Mouse (Mus musculus): ENCODE measurements around the gene Lrrc7. TPM values are rescaled to one million over a fixed set of nuclear protein-coding genes. Genes with fewer than 3 reads are reported as not detected.
"Not testable (repeated sequence)": the region's sequence is repeated elsewhere in the genome, so short reads cannot be mapped to it uniquely, and the experiment has no call there.

Gene Lrrc7
- total and polyA plus RNA-seq, 2 experiments from 2014 or later = 6.7 to 40.1 TPM

- Histone ChIP-seq H3K4me2 (ENCODE audit: low read depth) (no peak overlapping the region), H3K9me3 (ENCODE audit: low read length) (no peaks in the 10 kb centered on the region), H3K4me3 (ENCODE audit: low read depth, low read length) (no peak overlapping the region), H3K27ac (ENCODE audit: low read depth, low read length) (no peak overlapping the region), H3K36me3 (ENCODE audit: insufficient read depth) (0 out of 2 replicates have a peak, but pooled peaks cover 3% of the 10 kb centered on the region), H3K27me3 (ENCODE audit: insufficient read depth, low read length) (no peaks in the 10 kb centered on the region), H3K9ac (no peak overlapping the region), H3K4me1 (ENCODE audit: insufficient read depth) (no peaks in the 10 kb centered on the region)
- no peak for ATAC-seq
- no peak for TF ChIP-seq CTCF (IDR thresholded peaks at IDR 0.05; ENCODE audit: low read depth)
- no peak for DNase-seq
- WGBS = 71% methylated on average over 3 of the region's 3 CpGs
Observed at GRCm38 (mm10) chr3:158122899-158123298, 439.1 kb downstream of the Lrrc7 start.

- Histone ChIP-seq H3K4me1 (ENCODE audit: insufficient read depth) (no peaks in the 10 kb centered on the region), H3K27me3 (ENCODE audit: insufficient read depth, low read length) (no peaks in the 10 kb centered on the region), H3K4me3 (ENCODE audit: low read depth, low read length) (no peak overlapping the region), H3K36me3 (ENCODE audit: insufficient read depth) (peaks cover 9% of the 10 kb centered on the region; the same call in 1 of the 2 replicates), H3K9me3 (ENCODE audit: low read length) (no peaks in the 10 kb centered on the region), H3K27ac (ENCODE audit: low read depth, low read length) (no peak overlapping the region), H3K9ac (no peak overlapping the region), H3K4me2 (ENCODE audit: low read depth) (no peak overlapping the region)
- DNase-seq (no peak), ATAC-seq (peak; percentile 38; the same call in 1 of the 2 replicates)
- no peak for TF ChIP-seq CTCF (IDR thresholded peaks at IDR 0.05; ENCODE audit: low read depth)
- WGBS = 77% methylated on average over 1 of the region's 1 CpGs
Observed at GRCm38 (mm10) chr3:158105260-158105659, 456.8 kb downstream of the Lrrc7 start.

- WGBS = 83% methylated on average over 2 of the region's 2 CpGs
- no peak for ATAC-seq
- Histone ChIP-seq H3K9me3 (ENCODE audit: low read length) (no peaks in the 10 kb centered on the region), H3K4me3 (ENCODE audit: low read depth, low read length) (no peak overlapping the region), H3K36me3 (ENCODE audit: insufficient read depth) (peaks cover 9% of the 10 kb centered on the region; the same call in 1 of the 2 replicates), H3K4me1 (ENCODE audit: insufficient read depth) (no peaks in the 10 kb centered on the region), H3K9ac (no peak overlapping the region), H3K27ac (ENCODE audit: low read depth, low read length) (no peak overlapping the region), H3K4me2 (ENCODE audit: low read depth) (no peak overlapping the region), H3K27me3 (ENCODE audit: insufficient read depth, low read length) (no peaks in the 10 kb centered on the region)
- DNase-seq = no peak
- no peak for TF ChIP-seq CTCF (IDR thresholded peaks at IDR 0.05; ENCODE audit: low read depth)
Observed at GRCm38 (mm10) chr3:158103467-158103866, 458.6 kb downstream of the Lrrc7 start.

- H3K4me1 ChIP-seq (ENCODE audit: insufficient read depth); H3K4me3 ChIP-seq (ENCODE audit: low read depth, low read length); H3K27me3 ChIP-seq (ENCODE audit: insufficient read depth, low read length); H3K4me2 ChIP-seq (ENCODE audit: low read depth); DNase-seq; H3K9ac ChIP-seq; H3K27ac ChIP-seq (ENCODE audit: low read depth, low read length); H3K36me3 ChIP-seq (ENCODE audit: insufficient read depth); ATAC-seq; H3K9me3 ChIP-seq (ENCODE audit: low read length): not testable (repeated sequence)
- WGBS = 58% methylated on average over 1 of the region's 1 CpGs
Observed at GRCm38 (mm10) chr3:158102530-158102929, 459.5 kb downstream of the Lrrc7 start.

GRCm38 (mm10) chr3:158102043-158102442 lies 460.0 kb downstream of the Lrrc7 start:
- ATAC-seq = not testable (repeated sequence)
- 93% methylated on average over 8 of the region's 10 CpGs for WGBS

GRCm38 (mm10) chr3:158093919-158094318 lies 468.1 kb downstream of the Lrrc7 start:
- Histone ChIP-seq H3K4me1 (ENCODE audit: insufficient read depth) (no peaks in the 10 kb centered on the region), H3K27ac (ENCODE audit: low read depth, low read length) (no peak overlapping the region), H3K4me3 (ENCODE audit: low read depth, low read length) (no peak overlapping the region), H3K36me3 (ENCODE audit: insufficient read depth) (no peaks in the 10 kb centered on the region), H3K27me3 (ENCODE audit: insufficient read depth, low read length) (no peaks in the 10 kb centered on the region), H3K4me2 (ENCODE audit: low read depth) (no peak overlapping the region), H3K9me3 (ENCODE audit: low read length) (no peaks in the 10 kb centered on the region), H3K9ac (no peak overlapping the region)
- no peak for DNase-seq
- ATAC-seq = peak; percentile 32
- no peak for TF ChIP-seq CTCF (IDR thresholded peaks at IDR 0.05; ENCODE audit: low read depth)
- WGBS = 82% methylated on average over 4 of the region's 4 CpGs

More at GRCm38 (mm10) chr3:158102043-158102442, 460.0 kb downstream of the Lrrc7 start:
- H3K27me3 ChIP-seq (ENCODE audit: insufficient read depth, low read length); H3K4me3 ChIP-seq (ENCODE audit: low read depth, low read length); H3K36me3 ChIP-seq (ENCODE audit: insufficient read depth); H3K9ac ChIP-seq; H3K9me3 ChIP-seq (ENCODE audit: low read length); H3K4me2 ChIP-seq (ENCODE audit: low read depth); H3K4me1 ChIP-seq (ENCODE audit: insufficient read depth); H3K27ac ChIP-seq (ENCODE audit: low read depth, low read length); DNase-seq: not testable (repeated sequence)

- Histone ChIP-seq H3K9ac (no peak overlapping the region), H3K27ac (ENCODE audit: low read depth, low read length) (no peak overlapping the region), H3K4me1 (ENCODE audit: insufficient read depth) (no peaks in the 10 kb centered on the region), H3K36me3 (ENCODE audit: insufficient read depth) (no peaks in the 10 kb centered on the region), H3K27me3 (ENCODE audit: insufficient read depth, low read length) (no peaks in the 10 kb centered on the region), H3K9me3 (ENCODE audit: low read length) (no peaks in the 10 kb centered on the region), H3K4me2 (ENCODE audit: low read depth) (no peak overlapping the region), H3K4me3 (ENCODE audit: low read depth, low read length) (no peak overlapping the region)
- DNase-seq (no peak), ATAC-seq (0 out of 2 replicates have a peak, but pooled peaks have one; percentile 8)
- WGBS = 73% methylated on average over 3 of the region's 3 CpGs
- TF ChIP-seq CTCF (IDR thresholded peaks at IDR 0.05; ENCODE audit: low read depth) = no peak
Observed at GRCm38 (mm10) chr3:158091601-158092000, 470.4 kb downstream of the Lrrc7 start.
